Mouse (Mus musculus): ENCODE results near the gene Rnf224.
A peak's percentile ranks its signal among the peaks of the same experiment; 100 is the strongest.

The Rnf224 gene

DNA sequence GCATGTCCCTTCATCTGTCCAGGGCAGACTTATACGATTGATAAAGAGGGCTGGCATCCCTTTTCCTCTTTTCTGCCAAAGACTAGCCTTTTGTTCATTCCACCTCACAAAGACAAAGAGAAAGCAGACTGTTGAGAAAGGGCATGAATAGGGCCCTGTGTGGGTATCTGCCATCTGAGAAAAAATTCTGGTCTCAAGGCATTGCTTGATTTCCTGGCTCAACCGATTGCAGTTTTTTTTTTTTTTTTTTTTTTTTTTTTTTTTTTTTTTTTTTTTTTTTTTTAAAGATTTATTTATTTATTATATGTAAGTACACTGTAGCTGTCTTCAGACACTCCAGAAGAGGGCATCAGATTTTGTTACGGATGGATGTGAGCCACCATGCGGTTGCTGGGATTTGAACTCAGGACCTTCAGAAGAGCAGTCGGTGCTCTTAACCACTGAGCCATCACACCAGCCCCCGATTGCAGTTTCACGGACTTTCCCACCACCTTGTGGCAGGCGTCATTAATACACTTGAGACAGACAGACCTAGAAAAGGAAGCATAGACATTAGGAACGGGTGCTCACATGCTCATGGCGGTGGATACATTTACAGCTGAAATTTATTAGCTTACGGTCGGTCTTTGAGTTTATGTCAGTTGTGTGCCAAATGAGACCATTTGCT is 20.0 kb upstream of the Rnf224 start:
- DNase-seq (ENCODE audit: low spot score in 2 of 2), result peak in 1 of 2 experiments; percentile 56

DNA sequence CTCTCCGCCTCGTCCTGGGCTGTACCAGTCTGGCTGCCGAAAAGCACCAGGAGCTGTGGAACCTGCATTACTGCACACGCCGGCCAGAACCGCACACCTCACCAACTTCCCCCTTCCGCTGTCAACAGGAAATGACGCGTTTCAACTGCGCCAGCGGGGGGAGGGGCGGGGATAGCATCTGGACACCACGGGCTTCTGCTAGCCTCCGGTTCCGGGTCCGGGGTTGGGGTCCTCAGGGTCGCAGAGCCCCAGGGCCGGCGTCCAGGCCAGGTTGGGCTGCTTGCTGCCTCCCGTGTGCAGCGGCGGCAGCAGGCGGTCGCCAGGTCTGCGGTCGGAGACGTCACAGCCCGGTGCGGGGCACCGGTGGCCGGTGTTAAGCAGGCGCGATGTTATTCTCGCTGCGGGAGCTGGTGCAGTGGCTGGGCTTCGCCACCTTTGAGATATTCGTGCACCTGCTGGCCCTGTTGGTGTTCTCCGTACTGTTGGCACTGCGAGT is 18.7 kb upstream of the Rnf224 start, which contains the start of gene Tmem203:
TSS of gene Tmem203 (plus strand) at position 156 of the 496 bp plus-strand sequence.
- DNase-seq (ENCODE audit: low spot score in 2 of 2), result peak; percentile 92 to 93

DNA sequence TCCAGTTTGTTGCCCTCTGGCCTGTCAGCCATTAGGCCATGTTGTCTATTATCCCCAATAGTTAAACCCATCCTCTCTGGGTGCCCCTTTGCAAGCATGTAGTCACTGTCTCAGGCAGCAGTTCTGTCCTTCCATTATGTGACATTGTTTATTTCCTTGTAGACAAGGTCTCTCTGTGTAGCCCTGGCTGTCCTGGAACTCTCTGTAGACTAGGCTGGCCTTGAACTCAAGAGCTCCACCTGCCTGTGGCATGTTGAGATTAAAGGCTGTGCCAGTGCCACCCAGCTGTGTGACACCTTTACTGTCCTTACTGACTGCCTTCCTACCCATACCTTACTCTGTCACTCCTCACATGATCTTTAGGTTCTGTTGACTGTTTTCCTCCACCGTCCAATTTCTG is 15.7 kb upstream of the Rnf224 start:
- DNase-seq (ENCODE audit: low spot score in 2 of 2), result no peak

DNA sequence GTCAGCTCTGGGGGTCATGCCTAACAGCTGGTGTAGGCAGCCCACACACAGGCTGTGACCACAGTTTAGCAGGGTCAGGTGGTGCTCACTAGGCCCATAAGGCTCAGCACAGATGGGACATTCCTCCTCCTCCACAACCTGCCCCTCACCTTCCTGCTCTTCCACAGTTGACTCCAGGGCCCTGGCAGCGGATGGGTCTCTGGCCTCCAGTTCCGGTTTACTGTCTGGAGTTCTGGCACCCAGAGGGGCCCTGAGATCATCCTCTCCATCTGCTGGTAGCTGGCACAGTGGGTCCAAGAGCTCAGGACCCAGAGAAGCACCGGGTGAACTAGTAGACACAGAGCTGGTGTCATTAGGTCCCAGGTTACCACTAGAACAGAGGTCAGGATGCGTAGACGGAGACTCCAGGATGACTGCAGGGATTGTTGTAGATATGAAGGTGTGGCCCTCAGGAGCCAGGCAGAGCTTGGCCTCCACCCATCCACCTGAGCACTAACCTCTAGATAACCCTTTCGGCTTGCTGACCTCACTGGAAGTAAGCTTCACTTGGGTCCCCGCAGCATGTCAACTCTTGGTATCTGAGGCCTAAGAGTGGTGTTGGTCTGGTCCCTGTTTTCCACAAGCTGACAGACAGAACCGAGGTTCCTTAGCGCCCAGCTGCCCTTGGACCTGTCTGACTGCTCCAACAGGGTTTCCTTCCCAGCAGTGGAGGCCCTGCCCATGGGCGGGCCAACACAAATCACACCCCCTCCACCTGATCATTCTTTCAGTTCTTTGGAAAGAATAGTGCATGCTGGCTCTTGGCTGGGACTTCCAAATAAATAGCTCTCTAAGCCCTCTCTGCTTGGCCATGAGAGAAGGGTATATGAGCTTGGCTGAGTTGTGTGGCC is 9.8 kb upstream of the Rnf224 start, which contains the start of gene AL732309.1:
TSS of gene AL732309.1 (minus strand) at position 681 of the 890 bp plus-strand sequence.
- no peak for DNase-seq (ENCODE audit: low spot score in 2 of 2)

DNA sequence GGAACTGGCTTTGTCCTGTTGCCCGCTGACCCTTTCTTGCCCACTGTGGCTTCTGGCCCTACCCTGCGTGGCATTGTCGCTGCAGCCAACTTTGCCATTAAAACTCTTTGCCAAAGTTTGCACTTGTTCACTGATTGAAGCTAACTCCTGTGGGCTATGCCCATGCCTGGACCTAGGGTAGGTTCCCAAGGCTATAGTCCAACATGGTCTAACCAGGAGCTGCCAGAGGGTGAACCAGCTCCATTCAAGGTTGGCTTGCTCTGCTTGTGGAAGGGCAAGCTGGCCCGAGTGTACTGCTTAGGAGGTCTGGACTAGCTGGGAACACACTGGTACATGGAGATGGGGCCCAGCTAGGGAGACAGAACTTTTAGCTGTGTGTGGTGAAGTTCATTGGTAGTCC is 7.6 kb upstream of the Rnf224 start:
- no peak for DNase-seq (ENCODE audit: low spot score in 2 of 2)

DNA sequence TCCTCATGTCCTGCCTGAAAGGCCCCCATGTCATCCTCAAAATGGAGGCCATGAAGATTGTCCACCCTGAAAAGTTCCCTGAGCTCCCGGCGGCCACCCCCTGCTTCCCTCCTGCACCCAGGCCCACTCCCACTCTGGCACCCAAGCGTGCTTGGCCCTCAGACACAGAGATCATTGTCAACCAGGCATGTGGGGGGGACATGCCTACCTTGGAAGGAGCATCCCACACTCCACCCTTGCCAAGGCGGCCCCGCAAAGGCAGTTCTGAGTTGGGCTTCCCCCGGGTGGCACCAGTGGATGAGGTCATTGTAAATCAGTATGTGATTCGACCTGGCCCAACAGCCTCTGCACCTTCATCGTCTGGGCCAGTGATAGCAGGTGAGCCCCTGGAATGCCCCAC is 6.8 kb upstream of the Rnf224 start:
- no peak for DNase-seq (ENCODE audit: low spot score in 2 of 2)

DNA sequence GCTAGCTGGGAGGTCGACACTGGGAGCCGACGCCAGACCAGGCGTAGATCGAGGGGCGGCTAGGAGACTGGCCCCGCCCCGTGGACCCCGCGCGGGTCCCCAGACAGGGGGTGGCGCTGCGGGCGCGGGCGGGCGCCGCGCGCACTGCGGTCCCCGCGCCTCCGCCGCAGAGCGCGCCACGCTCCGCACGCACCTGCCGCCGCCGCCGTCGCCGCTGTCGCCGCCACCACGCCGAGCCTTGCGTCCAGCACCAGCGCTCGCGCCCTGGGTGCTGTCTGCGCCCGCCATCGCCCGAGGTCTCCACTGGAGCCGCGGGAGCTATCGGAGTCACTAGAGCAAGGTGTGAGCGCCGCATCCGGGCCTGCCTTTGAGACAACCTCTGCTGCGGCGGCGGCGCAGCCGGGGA is 5.5 kb upstream of the Rnf224 start, which contains the start of the genes Rnf208 and Cysrt1:
TSS of gene Rnf208 (plus strand) at position 155 of the 406 bp plus-strand sequence.
TSS of gene Cysrt1 (minus strand) at position 352 of the 406 bp plus-strand sequence.
- peak; percentile 65 for DNase-seq (ENCODE audit: low spot score in 2 of 2)

DNA sequence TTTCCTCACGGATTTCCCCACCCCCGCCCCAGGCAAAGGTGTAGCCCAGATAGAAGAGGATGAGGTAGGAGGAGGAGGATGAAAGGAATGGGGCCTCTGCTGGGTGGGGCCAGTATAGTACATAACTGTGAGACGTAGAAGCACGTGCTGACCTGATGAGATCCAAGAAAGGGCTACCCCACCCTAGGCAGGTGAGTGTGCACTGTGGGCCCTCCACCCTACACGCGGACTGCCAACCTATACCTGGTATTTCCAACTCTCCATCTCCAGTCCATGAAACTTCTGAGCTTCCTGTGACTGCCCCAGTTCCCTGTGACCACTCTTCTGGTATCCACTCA is 4.8 kb upstream of the Rnf224 start:
- no peak for DNase-seq (ENCODE audit: low spot score in 2 of 2)

DNA sequence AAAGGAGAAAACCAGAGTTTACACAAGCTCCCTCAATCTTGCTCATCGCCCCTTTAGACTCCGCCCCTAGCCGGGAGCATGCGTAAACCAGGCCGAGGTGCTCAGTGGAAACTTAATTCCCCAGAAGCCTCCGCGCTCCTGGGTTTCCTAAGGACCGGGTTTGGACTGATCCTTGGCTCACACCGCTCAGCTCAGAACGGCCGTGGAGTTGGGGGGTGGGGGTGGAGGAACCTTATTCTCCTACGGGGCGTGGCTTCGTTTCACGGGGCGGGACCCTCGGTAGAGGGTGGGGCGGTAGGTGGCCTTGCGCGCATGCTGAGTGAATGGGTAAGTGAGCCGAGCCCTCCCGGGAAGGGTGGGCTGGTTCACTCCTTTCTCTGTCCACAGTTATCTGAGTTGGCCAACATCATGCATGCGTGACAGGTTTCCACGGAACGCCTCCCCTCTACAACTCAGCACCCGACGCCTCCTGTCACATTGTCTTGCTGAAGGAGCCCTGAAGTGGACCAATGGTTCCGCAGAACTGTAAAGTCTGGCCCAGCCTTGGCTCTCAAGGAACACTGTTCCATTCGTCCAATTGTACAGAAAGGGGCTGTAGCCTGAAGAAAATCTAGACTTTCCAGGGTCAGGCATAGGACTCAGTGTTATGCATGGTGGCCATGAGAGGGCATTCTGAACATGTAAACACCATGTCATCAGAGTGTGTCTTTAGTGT is 4.3 kb upstream of the Rnf224 start:
- DNase-seq (ENCODE audit: low spot score in 2 of 2), result peak; percentile 82 to 84

DNA sequence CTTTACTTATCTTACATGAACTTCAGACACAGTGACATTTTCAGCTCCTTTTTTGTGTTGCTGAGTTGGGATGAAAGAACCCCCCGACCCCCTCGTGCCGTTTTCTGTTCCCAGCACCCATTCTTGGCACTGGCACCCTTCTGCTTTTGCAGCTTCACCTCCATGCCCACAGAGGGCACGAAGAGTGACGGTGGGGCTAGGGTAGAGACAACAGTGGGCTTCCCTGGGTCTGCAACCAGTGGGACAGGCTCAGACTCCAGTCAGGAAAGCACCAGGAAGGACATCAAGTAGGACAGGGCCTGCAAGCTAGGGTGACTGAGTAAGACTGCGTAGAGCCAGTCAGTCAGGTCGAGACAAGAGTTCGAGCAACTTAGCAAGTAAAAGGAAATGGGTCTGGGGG is 3.7 kb upstream of the Rnf224 start:
- no peak for DNase-seq (ENCODE audit: low spot score in 2 of 2)

DNA sequence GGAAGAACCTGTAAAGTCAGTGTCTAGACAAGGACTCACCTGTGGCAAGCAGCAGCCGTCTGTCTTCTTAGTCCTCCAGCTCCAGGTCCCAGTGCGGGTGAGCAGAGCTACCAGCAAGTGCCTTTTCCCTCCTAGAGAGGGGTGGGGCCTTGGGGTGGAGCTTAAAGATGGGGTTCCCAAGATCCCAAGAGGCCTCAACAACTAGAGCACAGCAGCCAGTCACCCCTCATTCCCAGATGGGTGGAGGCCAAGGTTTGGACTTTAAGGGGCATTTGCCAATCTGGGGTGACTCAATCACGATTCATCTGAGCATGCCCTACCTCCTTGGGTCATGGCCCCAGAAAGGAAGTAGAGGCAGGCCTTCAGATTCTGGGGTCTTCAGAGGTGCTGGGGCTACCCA is 3.2 kb upstream of the Rnf224 start:
- no peak for DNase-seq (ENCODE audit: low spot score in 2 of 2)

DNA sequence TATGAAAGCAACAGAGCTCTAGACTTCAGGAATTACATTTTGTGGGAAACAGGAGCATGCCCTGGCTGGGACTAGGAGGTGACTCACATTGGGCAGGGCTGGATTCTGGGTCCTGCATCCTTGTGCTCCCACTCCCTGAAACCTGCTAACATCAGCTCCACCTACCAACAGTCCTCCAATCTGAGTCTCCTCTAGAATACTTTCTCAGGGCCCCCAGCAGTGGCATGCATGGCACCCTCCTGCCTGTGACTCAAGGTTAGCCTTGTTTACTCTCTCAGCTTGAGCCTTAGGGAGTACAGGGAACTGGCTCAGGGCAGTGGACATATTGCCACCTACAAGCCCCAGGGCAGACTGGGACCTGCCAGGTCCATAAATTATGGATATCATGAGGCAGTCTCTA is 1.5 kb upstream of the Rnf224 start:
- no peak for DNase-seq (ENCODE audit: low spot score in 2 of 2)

DNA sequence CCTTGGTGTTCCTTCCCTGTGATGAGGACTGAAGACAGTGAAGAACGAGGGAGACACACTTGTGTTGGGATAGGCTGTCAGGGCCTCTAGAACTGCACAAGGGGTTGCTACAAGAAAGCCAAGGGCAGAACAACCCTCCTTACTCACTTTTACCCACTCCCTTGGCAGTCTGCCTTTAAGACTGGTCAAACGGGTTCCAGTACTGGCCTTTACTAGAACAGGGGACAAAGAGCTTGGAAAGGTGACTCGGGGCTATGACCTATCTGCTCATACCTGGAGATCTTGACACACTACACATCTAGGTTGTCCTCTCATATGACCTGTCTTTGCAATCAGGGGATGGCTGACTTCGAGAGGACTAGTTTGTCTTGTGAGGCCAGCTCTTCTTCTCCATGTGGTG is 935 bp upstream of the Rnf224 start:
- no peak for DNase-seq (ENCODE audit: low spot score in 2 of 2)

DNA sequence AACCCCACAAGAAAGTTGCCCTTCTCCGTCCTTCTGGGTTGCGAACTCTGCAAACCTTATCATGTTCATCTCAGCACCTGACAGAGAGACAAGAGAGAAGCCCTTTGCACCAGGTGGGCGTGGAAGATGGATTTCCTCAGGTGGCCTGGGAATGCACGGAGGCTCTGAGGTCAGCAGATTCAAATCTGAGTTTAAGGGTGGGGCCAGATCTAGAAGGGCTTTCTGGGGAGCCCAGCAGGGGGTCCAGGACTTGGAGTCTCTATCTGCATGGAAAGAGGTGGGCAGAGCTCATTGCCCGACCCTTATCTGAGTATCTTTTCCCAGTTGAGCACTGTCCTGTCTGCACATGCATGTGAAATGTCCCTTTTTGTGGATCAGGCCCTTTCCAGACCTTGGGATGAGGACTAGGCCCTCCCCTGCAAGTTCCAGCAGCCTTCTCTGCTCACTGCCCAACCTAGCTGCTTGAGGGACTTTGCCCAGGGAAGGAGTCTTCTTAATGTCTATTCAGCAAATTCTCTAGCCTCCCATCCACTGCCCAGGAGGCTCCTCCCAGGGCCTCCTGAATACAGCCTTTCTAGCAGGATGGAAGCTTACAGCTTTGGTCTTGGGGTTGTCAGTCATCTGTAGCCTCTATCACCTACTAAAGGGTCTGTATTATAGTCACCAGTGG is 1.9 kb downstream of the Rnf224 start:
- no peak for DNase-seq (ENCODE audit: low spot score in 2 of 2)

DNA sequence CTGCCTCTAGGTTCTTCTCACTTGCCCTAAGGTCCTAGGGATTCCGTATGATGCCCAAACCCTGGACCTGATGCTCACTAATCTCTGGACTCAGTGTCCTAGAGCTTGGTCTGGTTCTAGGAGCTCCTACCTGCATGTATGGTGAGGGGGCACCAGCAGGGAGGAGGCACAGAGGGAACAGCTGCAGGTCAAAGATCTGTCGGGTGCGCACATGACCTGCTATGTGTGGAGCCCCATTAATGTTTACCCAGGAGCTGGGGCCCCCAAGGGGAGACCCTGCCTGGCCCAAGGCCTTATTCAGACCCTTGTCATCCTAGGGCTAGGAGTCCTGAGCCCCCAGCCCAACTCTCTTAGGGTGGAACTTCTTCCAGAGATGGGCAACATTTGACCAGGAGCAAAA is 2.5 kb downstream of the Rnf224 start, which contains the start of gene Slc34a3:
TSS of gene Slc34a3 (minus strand) at position 315 of the 400 bp plus-strand sequence.
- DNase-seq (ENCODE audit: low spot score in 2 of 2), result no peak

DNA sequence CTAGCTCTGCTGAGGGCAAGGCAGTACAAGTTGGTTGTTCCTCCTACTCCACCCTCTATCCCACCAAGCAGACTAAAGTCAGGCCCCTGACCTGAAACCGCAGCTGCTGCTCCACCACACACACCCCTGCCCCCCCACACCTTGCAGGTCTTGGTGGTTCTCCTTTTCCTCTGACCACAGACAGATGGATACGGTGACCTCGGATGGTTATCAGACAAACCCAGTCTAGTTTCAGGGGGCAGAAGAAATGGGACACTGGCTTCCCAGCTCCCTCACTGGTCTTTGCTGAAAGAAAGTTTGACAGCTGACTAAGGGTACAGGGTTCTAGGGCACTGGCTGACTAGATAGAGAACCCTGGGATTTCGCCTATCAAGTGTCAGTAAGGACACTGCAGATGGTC is 3.2 kb downstream of the Rnf224 start:
- no peak for DNase-seq (ENCODE audit: low spot score in 2 of 2)

DNA sequence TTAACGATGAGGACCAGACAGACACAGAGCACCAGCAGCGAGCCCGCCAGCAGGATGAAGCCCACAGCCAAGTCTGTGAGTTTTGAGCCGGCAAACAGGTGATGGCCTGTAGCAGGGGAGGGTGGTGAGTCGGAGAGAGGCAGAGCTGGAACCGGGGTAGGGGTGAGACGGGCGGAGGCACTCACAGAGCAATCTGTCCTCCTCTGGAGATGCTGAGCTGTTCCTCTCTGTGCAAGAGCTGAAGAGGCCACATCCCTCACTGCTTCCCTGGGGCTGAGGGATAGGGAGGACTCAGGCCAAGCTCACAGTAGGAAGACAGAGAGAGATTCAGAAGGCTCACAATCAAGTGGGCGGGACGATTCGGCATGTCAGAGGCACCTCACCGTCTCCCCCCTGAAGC is 5.5 kb downstream of the Rnf224 start:
- DNase-seq (ENCODE audit: low spot score in 2 of 2), result no peak

DNA sequence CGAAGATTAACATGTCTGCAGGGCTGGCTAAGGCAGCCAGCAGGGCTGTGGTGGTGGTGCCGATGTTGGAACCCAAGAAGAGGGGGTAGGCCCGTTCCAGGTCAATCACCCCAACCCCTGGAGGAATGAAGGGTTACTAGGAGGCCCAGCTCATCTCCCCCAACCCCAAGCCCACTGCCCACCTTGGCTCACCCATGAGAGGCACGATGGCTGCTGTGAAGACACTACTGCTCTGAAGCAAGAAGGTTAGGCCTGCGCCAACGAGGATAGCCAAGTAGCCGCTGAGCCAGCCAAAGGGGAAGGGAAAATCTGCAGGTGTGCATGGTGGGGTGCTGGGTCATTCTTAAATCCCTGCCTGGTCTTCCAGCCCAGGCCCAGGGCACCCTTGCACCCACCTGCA is 6.0 kb downstream of the Rnf224 start:
- no peak for DNase-seq (ENCODE audit: low spot score in 2 of 2)

DNA sequence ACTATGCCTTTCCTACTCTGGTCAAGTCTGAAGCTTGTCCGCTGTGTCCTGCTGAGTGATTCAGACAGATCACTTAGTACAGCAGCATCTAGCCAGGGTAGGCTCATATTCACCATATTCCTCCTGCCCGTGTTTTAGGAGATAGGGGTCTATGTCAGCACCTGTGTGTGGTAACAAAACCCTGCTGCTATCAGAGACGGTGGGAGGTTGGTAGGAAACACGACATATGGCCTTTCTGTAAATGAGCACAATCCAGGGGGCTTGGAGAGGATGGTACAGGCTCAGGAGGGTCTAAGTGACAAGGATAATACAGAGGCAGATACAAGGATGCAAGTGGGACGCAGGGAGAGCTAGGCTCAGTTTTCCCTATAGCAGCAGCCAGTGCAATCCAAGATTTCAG is 7.0 kb downstream of the Rnf224 start:
- DNase-seq (ENCODE audit: low spot score in 2 of 2), result no peak

DNA sequence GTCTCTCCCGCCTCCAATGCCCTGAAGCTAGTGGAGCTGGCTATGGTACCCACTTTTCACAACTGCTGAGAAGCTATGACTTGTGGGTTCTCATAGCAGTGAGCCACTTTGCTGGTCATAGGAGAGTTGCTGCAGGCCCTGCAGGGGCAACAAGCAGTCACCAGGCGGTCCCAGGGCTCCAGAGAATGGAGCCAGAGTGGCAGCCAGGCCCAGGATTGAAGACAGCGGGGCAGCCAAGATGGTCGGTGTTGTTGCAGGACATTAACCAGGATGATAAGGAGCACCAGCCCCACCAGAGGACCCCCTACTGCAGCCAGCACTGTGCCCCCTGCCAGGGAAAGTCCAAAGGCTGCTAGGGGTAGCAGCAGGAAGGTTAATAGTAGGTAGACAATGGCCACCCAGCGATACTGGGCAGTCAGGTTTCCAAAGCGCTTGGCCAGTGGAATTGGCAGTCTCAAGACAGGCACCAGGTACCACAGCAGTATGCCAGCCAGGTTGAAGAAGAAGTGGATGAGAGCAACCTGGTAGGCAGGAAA is 7.5 kb downstream of the Rnf224 start:
- no peak for DNase-seq (ENCODE audit: low spot score in 2 of 2)

DNA sequence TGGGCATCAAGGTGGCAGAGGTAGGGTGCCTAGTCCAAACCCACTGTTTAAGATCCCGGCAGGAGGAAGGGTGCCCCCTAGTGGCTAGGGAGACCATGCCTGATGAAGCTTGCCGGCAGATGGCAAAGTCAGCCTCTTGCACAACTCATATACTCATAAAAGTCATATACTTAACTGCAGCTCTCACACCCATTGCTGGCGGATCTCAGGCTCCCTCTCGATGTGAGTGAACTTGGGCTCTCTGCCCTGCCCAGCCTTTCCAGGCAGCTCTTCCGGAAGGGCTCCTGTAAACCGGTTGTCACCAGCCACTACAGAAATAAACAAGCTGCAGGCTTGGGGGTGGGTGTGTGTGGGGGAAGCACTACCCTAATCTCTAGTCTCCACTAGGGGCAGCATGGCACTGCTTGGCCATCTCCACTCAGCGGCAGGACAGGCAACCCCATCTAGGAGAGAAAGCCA is 8.1 kb downstream of the Rnf224 start:
- DNase-seq (ENCODE audit: low spot score in 2 of 2), result peak; percentile 88
